Mouse (Mus musculus): ENCODE data around the gene Hmga2. TPM values are rescaled to one million over a fixed set of nuclear protein-coding genes. Genes with fewer than 3 reads are reported as not detected.

Gene Hmga2
- polyA plus RNA-seq, 1 experiment from 2014 or later: 13.9 TPM

DNA sequence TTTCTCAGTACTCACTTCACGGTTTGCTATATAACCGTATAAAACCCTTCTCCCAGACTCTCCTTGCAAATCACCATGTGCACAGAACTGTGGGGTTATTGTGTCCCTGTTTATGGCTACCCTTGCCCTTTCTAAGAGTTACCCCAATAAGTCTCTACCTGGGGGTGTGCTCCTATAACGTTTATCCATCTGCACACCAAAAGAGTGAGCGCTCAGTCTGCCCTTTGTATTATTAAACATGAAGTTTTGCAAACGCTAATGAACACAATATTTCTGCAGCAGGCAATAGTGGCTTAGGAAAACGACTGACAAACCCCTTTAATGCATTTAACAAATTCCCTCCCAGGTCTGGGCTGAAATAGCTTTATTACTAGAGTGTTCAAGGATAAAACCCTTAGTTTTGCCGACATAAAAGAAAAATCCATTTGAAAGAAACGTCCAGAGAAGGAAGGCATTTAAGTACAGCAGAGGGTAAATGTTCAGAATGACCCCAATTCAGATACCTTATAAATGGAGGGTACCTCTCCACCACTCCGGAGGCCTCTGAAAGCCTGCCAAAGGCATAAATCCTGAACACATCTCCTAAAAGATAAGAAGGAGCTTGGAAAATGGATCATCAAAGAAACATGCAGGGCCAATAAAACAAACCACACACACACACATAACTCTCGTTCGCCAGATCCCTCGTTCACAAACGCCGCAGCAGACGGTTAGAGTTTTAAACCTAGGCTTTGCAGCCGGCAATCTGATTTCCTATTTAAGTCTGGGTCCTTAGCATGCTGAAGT, 57.3 kb downstream of the Hmga2 start:
- Histone ChIP-seq H3K9me3 (ENCODE audit: low read depth, low read length) (no peaks in the 10 kb centered on the region), H3K4me1 (ENCODE audit: insufficient read depth) (peaks cover 51% of the 10 kb centered on the region), H3K4me3 (ENCODE audit: low read depth, low read length) (no peak overlapping the region), H3K4me2 (no peak overlapping the region), H3K9ac (no peak overlapping the region), H3K27me3 (ENCODE audit: insufficient read depth, low read length) (no peaks in the 10 kb centered on the region), H3K36me3 (ENCODE audit: insufficient read depth) (peaks cover 1% of the 10 kb centered on the region; the same call in 1 of the 2 replicates), H3K27ac (ENCODE audit: low read depth) (peak overlapping the region; percentile 90)
- 29% methylated on average over 16 of the region's 16 CpGs for WGBS
- no peak for TF ChIP-seq CTCF (IDR thresholded peaks at IDR 0.05; ENCODE audit: low read depth)
- no peak for ATAC-seq (ENCODE audit: insufficient read depth)
- DNase-seq: peak; percentile 50

DNA sequence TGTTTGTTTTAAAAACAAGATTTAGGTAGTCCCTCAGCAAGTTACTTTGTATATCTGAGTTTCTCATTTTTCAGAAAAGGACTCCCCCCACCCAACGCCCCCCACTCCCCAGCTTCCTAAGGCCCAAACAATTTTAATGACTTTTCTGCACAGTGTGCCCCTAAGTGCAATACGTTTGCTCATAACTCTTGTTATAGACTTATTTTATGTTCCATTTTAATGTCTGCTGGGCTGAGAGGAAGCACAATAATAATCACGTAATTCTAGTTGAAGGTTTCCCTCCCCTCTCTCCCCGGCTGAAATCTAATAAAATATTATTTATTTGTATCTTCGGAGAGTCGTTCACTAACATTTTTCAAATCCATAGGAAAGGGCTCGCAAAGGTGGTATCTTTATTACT, 58.1 kb downstream of the Hmga2 start:
- WGBS: 38% methylated on average over 7 of the region's 7 CpGs
- peak overlapping the region; percentile 90 for H3K27ac ChIP-seq (ENCODE audit: low read depth)
- H3K4me2 ChIP-seq: peak overlapping the region; percentile 46
- H3K4me1 ChIP-seq (ENCODE audit: insufficient read depth): peaks cover 51% of the 10 kb centered on the region
- DNase-seq: no peak
- TF ChIP-seq CTCF (IDR thresholded peaks at IDR 0.05; ENCODE audit: low read depth): no peak
- H3K36me3 ChIP-seq (ENCODE audit: insufficient read depth): peaks cover 3% of the 10 kb centered on the region; the same call in 1 of the 2 replicates
- no peak for ATAC-seq (ENCODE audit: insufficient read depth)
- 0 out of 2 replicates have a peak overlapping the region, but pooled peaks have one; percentile 2 for H3K9ac ChIP-seq
- H3K27me3 ChIP-seq (ENCODE audit: insufficient read depth, low read length): no peaks in the 10 kb centered on the region
- no peaks in the 10 kb centered on the region for H3K9me3 ChIP-seq (ENCODE audit: low read depth, low read length)
- no peak overlapping the region for H3K4me3 ChIP-seq (ENCODE audit: low read depth, low read length)

DNA sequence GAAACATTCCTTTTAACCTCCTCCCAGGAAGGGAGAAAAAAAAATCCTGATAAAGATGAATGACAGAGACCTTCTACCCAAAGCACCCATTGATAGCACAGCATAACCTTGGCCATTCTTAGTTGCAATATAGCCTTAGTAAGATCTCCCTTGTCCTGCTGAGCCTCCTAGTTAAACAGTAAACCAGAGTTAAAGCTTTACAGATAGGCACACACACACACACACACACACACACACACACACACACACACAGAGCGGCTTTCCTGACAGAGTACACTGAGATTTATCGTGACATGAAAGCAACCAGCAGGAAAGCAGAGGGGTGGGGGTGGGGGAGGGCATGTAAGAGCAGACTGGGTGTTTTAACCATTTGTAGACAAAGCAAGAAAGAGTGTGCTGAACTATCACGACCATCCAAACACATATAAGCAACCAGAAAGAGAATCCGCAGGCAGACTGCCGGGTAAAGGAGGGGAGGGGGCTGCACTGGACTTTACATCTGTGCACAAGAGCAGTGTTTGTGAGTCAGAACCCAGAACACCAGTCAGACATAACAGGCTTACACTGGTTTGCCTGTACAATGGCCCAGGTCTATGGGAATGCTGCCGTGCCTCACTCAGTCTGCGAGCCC, 58.7 kb downstream of the Hmga2 start:
- Histone ChIP-seq H3K27me3 (ENCODE audit: insufficient read depth, low read length) (no peaks in the 10 kb centered on the region), H3K4me1 (ENCODE audit: insufficient read depth) (peaks cover 45% of the 10 kb centered on the region), H3K27ac (ENCODE audit: low read depth) (peak overlapping the region; percentile 90), H3K4me3 (ENCODE audit: low read depth, low read length) (no peak overlapping the region), H3K9me3 (ENCODE audit: low read depth, low read length) (no peaks in the 10 kb centered on the region), H3K36me3 (ENCODE audit: insufficient read depth) (peaks cover 3% of the 10 kb centered on the region; the same call in 1 of the 2 replicates), H3K9ac (0 out of 2 replicates have a peak overlapping the region, but pooled peaks have one; percentile 2), H3K4me2 (peak overlapping the region; percentile 46)
- no peak for TF ChIP-seq CTCF (IDR thresholded peaks at IDR 0.05; ENCODE audit: low read depth)
- 9% methylated on average over 7 of the region's 7 CpGs for WGBS
- ATAC-seq (ENCODE audit: insufficient read depth) (peak; percentile 52), DNase-seq (peak; percentile 64)

DNA sequence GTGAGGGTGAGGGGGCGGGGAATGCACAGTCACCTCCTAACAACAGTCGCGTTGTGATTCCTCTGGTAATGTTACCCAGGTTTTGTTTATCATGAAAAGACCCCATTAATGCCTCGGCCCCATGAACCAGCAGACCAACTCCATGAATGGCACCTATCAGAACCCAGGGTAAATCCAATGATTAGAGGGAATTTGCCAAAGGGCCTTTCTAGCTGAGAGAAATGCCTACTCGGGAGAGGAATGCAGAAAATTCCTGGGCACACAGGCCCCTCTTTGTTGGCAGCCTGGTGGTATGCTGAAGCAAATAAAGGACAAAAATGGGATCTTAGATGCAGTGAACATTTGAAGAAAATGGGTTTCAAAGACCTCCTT, 59.2 kb downstream of the Hmga2 start:
- Histone ChIP-seq H3K4me3 (ENCODE audit: low read depth, low read length) (no peak overlapping the region), H3K9me3 (ENCODE audit: low read depth, low read length) (no peaks in the 10 kb centered on the region), H3K4me2 (peak overlapping the region; percentile 18; the same call in 1 of the 2 replicates), H3K36me3 (ENCODE audit: insufficient read depth) (peaks cover 3% of the 10 kb centered on the region; the same call in 1 of the 2 replicates), H3K9ac (no peak overlapping the region), H3K27me3 (ENCODE audit: insufficient read depth, low read length) (no peaks in the 10 kb centered on the region), H3K27ac (ENCODE audit: low read depth) (peak overlapping the region; percentile 90), H3K4me1 (ENCODE audit: insufficient read depth) (peaks cover 42% of the 10 kb centered on the region)
- DNase-seq (no peak), ATAC-seq (ENCODE audit: insufficient read depth) (0 out of 2 replicates have a peak, but pooled peaks have one; percentile 3)
- 48% methylated on average over 5 of the region's 5 CpGs for WGBS
- TF ChIP-seq CTCF (IDR thresholded peaks at IDR 0.05; ENCODE audit: low read depth): no peak

- H3K9ac ChIP-seq: no peak overlapping the region
- TF ChIP-seq CTCF (IDR thresholded peaks at IDR 0.05; ENCODE audit: low read depth): no peak
- WGBS: 67% methylated on average over 12 of the region's 12 CpGs
- H3K4me2 ChIP-seq: peak overlapping the region; percentile 18; the same call in 1 of the 2 replicates
- H3K4me1 ChIP-seq (ENCODE audit: insufficient read depth): peaks cover 44% of the 10 kb centered on the region
- no peak for ATAC-seq (ENCODE audit: insufficient read depth)
- H3K4me3 ChIP-seq (ENCODE audit: low read depth, low read length): no peak overlapping the region
- DNase-seq: no peak
- peaks cover 3% of the 10 kb centered on the region; the same call in 1 of the 2 replicates for H3K36me3 ChIP-seq (ENCODE audit: insufficient read depth)
- H3K27ac ChIP-seq (ENCODE audit: low read depth): peak overlapping the region; percentile 52
- H3K9me3 ChIP-seq (ENCODE audit: low read depth, low read length): no peaks in the 10 kb centered on the region
- no peaks in the 10 kb centered on the region for H3K27me3 ChIP-seq (ENCODE audit: insufficient read depth, low read length)
These were observed 59.6 kb downstream of the Hmga2 start for GRCm38 (mm10) chr10:120416628-120417027.

GRCm38 (mm10) chr10:120412215-120412614, 64.1 kb downstream of the Hmga2 start:
- 71% methylated on average over 5 of the region's 5 CpGs for WGBS
- no peak for TF ChIP-seq CTCF (IDR thresholded peaks at IDR 0.05; ENCODE audit: low read depth)

GRCm38 (mm10) chr10:120410958-120411357, 65.3 kb downstream of the Hmga2 start:
- DNase-seq (peak; percentile 64), ATAC-seq (ENCODE audit: insufficient read depth) (0 out of 2 replicates have a peak, but pooled peaks have one; percentile 29)
- no peaks in the 10 kb centered on the region for H3K9me3 ChIP-seq (ENCODE audit: low read depth, low read length)
- H3K36me3 ChIP-seq (ENCODE audit: insufficient read depth): peaks cover 3% of the 10 kb centered on the region; the same call in 1 of the 2 replicates
- H3K4me1 ChIP-seq (ENCODE audit: insufficient read depth): 0 out of 2 replicates have a peak, but pooled peaks cover 3% of the 10 kb centered on the region
- H3K9ac ChIP-seq: no peak overlapping the region
- TF ChIP-seq CTCF (IDR thresholded peaks at IDR 0.05; ENCODE audit: low read depth): no peak
- H3K4me2 ChIP-seq: no peak overlapping the region
- 28% methylated on average over 4 of the region's 4 CpGs for WGBS
- no peak overlapping the region for H3K4me3 ChIP-seq (ENCODE audit: low read depth, low read length)
- H3K27me3 ChIP-seq (ENCODE audit: insufficient read depth, low read length): no peaks in the 10 kb centered on the region
- H3K27ac ChIP-seq (ENCODE audit: low read depth): no peak overlapping the region

More at GRCm38 (mm10) chr10:120412215-120412614, 64.1 kb downstream of the Hmga2 start:
- H3K9ac ChIP-seq: no peak overlapping the region
- peaks cover 3% of the 10 kb centered on the region; the same call in 1 of the 2 replicates for H3K36me3 ChIP-seq (ENCODE audit: insufficient read depth)
- no peaks in the 10 kb centered on the region for H3K9me3 ChIP-seq (ENCODE audit: low read depth, low read length)
- DNase-seq (no peak), ATAC-seq (ENCODE audit: insufficient read depth) (no peak)
- peaks cover 13% of the 10 kb centered on the region for H3K4me1 ChIP-seq (ENCODE audit: insufficient read depth)
- H3K4me3 ChIP-seq (ENCODE audit: low read depth, low read length): no peak overlapping the region
- H3K27me3 ChIP-seq (ENCODE audit: insufficient read depth, low read length): no peaks in the 10 kb centered on the region
- no peak overlapping the region for H3K27ac ChIP-seq (ENCODE audit: low read depth)
- no peak overlapping the region for H3K4me2 ChIP-seq
